Mouse (Mus musculus): Measurements from ENCODE around the gene Gtf3c3. TPM values are rescaled to one million over a fixed set of nuclear protein-coding genes. Genes with fewer than 3 reads are reported as not detected.

Gtf3c3 gene
- total RNA-seq (2014; rRNA removed) = 33.4 and 33.8 TPM in 2 replicates
- polyA plus RNA-seq (2015; fragmentation: Nextera tagmentation; extraction: Ambion mirVana) = 10.9 and 15.9 TPM in 2 replicates

GRCm38 (mm10) chr1:54438340-54439079, at the start of gene Gtf3c3:
Gtf3c3 (minus strand) TSS chr1:54438971.
- no peak for TF ChIP-seq CTCF (IDR thresholded peaks at IDR 0.05; ENCODE audit: low read depth)
- H3K27ac ChIP-seq (ENCODE audit: low read depth, low read length) = peak within 1 kb of the TSS; percentile 45; the same call in 1 of the 2 replicates
- no peaks in the 10 kb centered on the region for H3K27me3 ChIP-seq (ENCODE audit: insufficient read depth, low read length)
- peaks cover 15% of the 10 kb centered on the region for H3K4me1 ChIP-seq (ENCODE audit: insufficient read depth)
- H3K36me3 ChIP-seq (ENCODE audit: insufficient read depth) = peaks cover 2% of the 10 kb centered on the region; the same call in 1 of the 2 replicates
- DNase-seq = peak; percentile 88
- H3K9me3 ChIP-seq (ENCODE audit: low read length) = no peaks in the 10 kb centered on the region
- H3K4me2 ChIP-seq (ENCODE audit: low read depth) = peak within 1 kb of the TSS; percentile 61
- H3K4me3 ChIP-seq (ENCODE audit: low read depth, low read length) = peak within 1 kb of the TSS; percentile 79
- 2% methylated on average over 39 of the region's 39 CpGs for WGBS
- peak within 1 kb of the TSS; percentile 81 for H3K9ac ChIP-seq
- peak; percentile 100 for ATAC-seq

- ATAC-seq = peak; percentile 55
- WGBS = 60% methylated on average over 3 of the region's 3 CpGs
- no peak overlapping the region for H3K9ac ChIP-seq
- no peaks in the 10 kb centered on the region for H3K4me1 ChIP-seq (ENCODE audit: insufficient read depth)
- DNase-seq = peak; percentile 13
- H3K4me2 ChIP-seq (ENCODE audit: low read depth) = no peak overlapping the region
- peaks cover 47% of the 10 kb centered on the region for H3K36me3 ChIP-seq (ENCODE audit: insufficient read depth)
- no peak overlapping the region for H3K27ac ChIP-seq (ENCODE audit: low read depth, low read length)
- H3K9me3 ChIP-seq (ENCODE audit: low read length) = no peaks in the 10 kb centered on the region
- no peak overlapping the region for H3K4me3 ChIP-seq (ENCODE audit: low read depth, low read length)
- no peak for TF ChIP-seq CTCF (IDR thresholded peaks at IDR 0.05; ENCODE audit: low read depth)
- H3K27me3 ChIP-seq (ENCODE audit: insufficient read depth, low read length) = no peaks in the 10 kb centered on the region
Observed at GRCm38 (mm10) chr1:54484744-54485420, 46.1 kb upstream of the Gtf3c3 start.

DNA sequence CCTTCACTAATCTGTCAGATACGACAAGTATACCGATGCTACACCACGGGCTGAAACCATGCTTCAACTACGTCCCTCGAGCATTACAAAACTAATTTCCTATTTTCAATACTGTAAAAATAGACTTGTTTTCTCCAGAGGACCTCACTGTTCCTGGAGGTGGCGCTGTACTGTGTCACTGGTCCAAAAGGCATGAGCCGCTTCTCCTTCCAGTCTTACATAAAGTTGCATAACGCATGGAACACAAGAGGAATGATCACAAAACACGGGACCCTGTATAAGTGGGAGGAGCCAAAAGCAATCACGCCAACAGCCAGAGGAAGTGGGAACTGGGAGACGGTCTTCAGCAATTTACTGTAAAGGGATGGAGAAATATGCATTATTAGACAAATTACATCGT, 41.7 kb upstream of the Gtf3c3 start:
- Histone ChIP-seq H3K9me3 (ENCODE audit: low read length) (no peaks in the 10 kb centered on the region), H3K27ac (ENCODE audit: low read depth, low read length) (no peak overlapping the region), H3K27me3 (ENCODE audit: insufficient read depth, low read length) (no peaks in the 10 kb centered on the region), H3K4me1 (ENCODE audit: insufficient read depth) (no peaks in the 10 kb centered on the region), H3K36me3 (ENCODE audit: insufficient read depth) (peaks cover 47% of the 10 kb centered on the region), H3K4me3 (ENCODE audit: low read depth, low read length) (no peak overlapping the region), H3K9ac (no peak overlapping the region), H3K4me2 (ENCODE audit: low read depth) (no peak overlapping the region)
- DNase-seq = no peak
- no peak for ATAC-seq
- 97% methylated on average over 12 of the region's 12 CpGs for WGBS
- no peak for TF ChIP-seq CTCF (IDR thresholded peaks at IDR 0.05; ENCODE audit: low read depth)

DNA sequence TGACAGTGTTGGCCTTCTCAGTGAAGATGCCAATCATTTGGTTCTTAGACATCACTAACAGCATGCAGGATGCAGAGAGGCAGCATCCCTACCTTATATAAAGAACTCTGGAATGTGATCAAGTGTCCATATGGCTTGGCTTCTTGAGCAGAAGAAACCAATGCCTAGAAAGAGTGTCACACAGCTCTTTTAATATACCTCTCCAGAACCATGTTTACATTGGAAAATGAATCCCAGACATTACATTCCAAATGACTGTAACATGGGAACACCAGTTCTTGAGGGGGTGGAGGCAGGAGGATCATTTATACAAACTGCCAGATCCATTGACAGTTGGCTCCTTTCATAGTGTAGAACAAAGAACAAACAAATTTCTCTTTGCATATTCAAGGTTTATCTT, 29.9 kb upstream of the Gtf3c3 start:
- DNase-seq = peak; percentile 25
- Histone ChIP-seq H3K4me3 (ENCODE audit: low read depth, low read length) (no peak overlapping the region), H3K4me2 (ENCODE audit: low read depth) (no peak overlapping the region), H3K9ac (no peak overlapping the region), H3K36me3 (ENCODE audit: insufficient read depth) (peaks cover 11% of the 10 kb centered on the region), H3K9me3 (ENCODE audit: low read length) (no peaks in the 10 kb centered on the region), H3K4me1 (ENCODE audit: insufficient read depth) (no peaks in the 10 kb centered on the region), H3K27me3 (ENCODE audit: insufficient read depth, low read length) (no peaks in the 10 kb centered on the region), H3K27ac (ENCODE audit: low read depth, low read length) (no peak overlapping the region)
- peak; percentile 68 for ATAC-seq
- TF ChIP-seq CTCF (IDR thresholded peaks at IDR 0.05; ENCODE audit: low read depth) = no peak

GRCm38 (mm10) chr1:54467366-54467765, 28.6 kb upstream of the Gtf3c3 start:
- no peak overlapping the region for H3K4me3 ChIP-seq (ENCODE audit: low read depth, low read length)
- no peak overlapping the region for H3K4me2 ChIP-seq (ENCODE audit: low read depth)
- DNase-seq = no peak
- H3K36me3 ChIP-seq (ENCODE audit: insufficient read depth) = peaks cover 11% of the 10 kb centered on the region
- no peak for ATAC-seq
- WGBS = 97% methylated on average over 1 of the region's 1 CpGs
- TF ChIP-seq CTCF (IDR thresholded peaks at IDR 0.05; ENCODE audit: low read depth) = no peak
- H3K27ac ChIP-seq (ENCODE audit: low read depth, low read length) = no peak overlapping the region
- no peaks in the 10 kb centered on the region for H3K27me3 ChIP-seq (ENCODE audit: insufficient read depth, low read length)
- no peaks in the 10 kb centered on the region for H3K4me1 ChIP-seq (ENCODE audit: insufficient read depth)
- no peak overlapping the region for H3K9ac ChIP-seq
- no peaks in the 10 kb centered on the region for H3K9me3 ChIP-seq (ENCODE audit: low read length)

GRCm38 (mm10) chr1:54452116-54452515, 13.3 kb upstream of the Gtf3c3 start:
- 90% methylated on average over 2 of the region's 2 CpGs for WGBS
- no peak for ATAC-seq
- Histone ChIP-seq H3K9me3 (ENCODE audit: low read length) (no peaks in the 10 kb centered on the region), H3K9ac (no peak overlapping the region), H3K4me3 (ENCODE audit: low read depth, low read length) (no peak overlapping the region), H3K27ac (ENCODE audit: low read depth, low read length) (no peak overlapping the region), H3K4me2 (ENCODE audit: low read depth) (no peak overlapping the region), H3K4me1 (ENCODE audit: insufficient read depth) (no peaks in the 10 kb centered on the region), H3K36me3 (ENCODE audit: insufficient read depth) (no peaks in the 10 kb centered on the region), H3K27me3 (ENCODE audit: insufficient read depth, low read length) (no peaks in the 10 kb centered on the region)
- TF ChIP-seq CTCF (IDR thresholded peaks at IDR 0.05; ENCODE audit: low read depth) = no peak
- no peak for DNase-seq

DNA sequence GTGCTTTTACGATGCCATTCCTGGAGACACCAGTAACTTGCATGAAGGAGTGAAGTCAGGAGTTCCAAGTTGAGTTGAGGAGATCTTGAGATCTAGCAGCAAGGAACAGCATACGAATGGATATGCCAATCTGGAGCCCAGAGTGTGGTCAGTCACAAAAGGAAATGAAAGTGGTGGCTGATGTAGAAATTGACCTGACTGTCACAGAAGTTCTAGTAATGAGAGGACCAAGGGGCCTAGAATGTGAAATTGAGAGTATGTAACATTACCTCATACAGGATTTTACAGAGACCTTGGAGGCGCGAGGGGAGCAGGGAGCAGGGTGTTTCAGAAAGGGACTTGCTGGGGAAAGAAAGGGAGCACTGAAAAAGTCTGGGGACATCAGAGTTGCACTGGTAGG, 10.1 kb upstream of the Gtf3c3 start:
- TF ChIP-seq CTCF (IDR thresholded peaks at IDR 0.05; ENCODE audit: low read depth) = no peak
- no peaks in the 10 kb centered on the region for H3K9me3 ChIP-seq (ENCODE audit: low read length)
- no peaks in the 10 kb centered on the region; the same call in 1 of the 2 replicates for H3K27me3 ChIP-seq (ENCODE audit: insufficient read depth, low read length)
- WGBS = 83% methylated on average over 4 of the region's 4 CpGs
- no peaks in the 10 kb centered on the region for H3K36me3 ChIP-seq (ENCODE audit: insufficient read depth)
- no peak overlapping the region for H3K4me2 ChIP-seq (ENCODE audit: low read depth)
- H3K27ac ChIP-seq (ENCODE audit: low read depth, low read length) = no peak overlapping the region
- H3K4me1 ChIP-seq (ENCODE audit: insufficient read depth) = no peaks in the 10 kb centered on the region
- no peak overlapping the region for H3K4me3 ChIP-seq (ENCODE audit: low read depth, low read length)
- ATAC-seq = no peak
- no peak for DNase-seq
- H3K9ac ChIP-seq = no peak overlapping the region

Measured in forebrain, postnatal 0 days (tissue).